Mouse (Mus musculus) layer of hippocampus, adult 8-10 months (tissue): ENCODE measurements around the gene H2-Ab1. TPM values are rescaled to one million over a fixed set of nuclear protein-coding genes. Genes with fewer than 3 reads are reported as not detected.

ENCODE experiments used
- DNase-seq, 2 experiments: peaks; one replicate each; pipeline ENCODE4 v3.0.0; 2022; ENCODE audit warnings: low spot score in 2 of 2
- total RNA-seq, 4 experiments: library from RNA; stranded (reverse); gene quantifications; 2 replicates each; pipeline ENCODE4 v1.2.4; 2022

H2-Ab1 gene
- total RNA-seq, 4 experiments from 2014 or later = 1.1 to 31.1 (median 11.6) TPM

DNA sequence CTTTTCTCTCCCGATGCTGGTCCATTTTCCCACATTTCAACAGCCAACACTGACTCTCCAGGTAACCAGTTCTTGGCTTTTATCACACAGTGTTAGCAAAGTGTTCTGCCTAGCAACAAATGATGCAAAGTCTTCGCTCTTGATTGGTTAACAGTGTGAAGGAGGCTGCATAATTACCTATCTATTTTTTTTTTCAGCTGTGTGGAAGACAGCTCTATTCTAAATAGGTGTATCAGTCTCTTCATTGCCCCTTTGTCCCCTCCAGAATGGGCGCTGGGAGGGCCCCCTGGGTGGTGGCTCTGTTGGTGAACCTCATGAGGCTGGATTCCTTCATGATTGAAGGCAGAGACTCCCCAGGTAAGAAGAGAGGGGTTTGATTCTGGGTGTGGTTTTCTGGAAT lies 18.8 kb upstream of the H2-Ab1 start, which contains the start of gene H2-Ob:
Gene H2-Ob (plus strand): TSS at position 198 of the 400 bp plus-strand sequence.
- DNase-seq = no peak

DNA sequence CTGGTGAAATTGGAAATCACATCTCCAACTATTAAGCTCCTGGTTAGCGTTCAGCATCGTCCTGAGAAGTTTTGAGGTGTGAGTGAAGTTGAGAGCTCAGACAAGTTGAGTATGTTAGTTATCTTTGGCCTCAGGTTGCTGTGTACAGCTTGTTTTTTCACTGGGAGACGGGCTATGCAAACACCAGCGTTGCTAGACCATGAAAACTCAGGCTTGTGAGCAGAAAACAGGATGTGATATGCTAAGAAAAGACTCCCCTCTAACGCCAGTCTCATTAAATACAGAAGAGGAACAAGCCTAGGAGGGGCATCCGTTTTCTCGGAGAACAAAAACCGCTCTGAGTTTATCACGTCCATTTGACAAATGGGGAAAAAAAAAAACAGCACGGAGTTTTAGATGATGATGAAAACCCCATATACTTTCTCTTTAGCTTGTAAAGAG lies 17.9 kb upstream of the H2-Ab1 start:
- no peak for DNase-seq

DNA sequence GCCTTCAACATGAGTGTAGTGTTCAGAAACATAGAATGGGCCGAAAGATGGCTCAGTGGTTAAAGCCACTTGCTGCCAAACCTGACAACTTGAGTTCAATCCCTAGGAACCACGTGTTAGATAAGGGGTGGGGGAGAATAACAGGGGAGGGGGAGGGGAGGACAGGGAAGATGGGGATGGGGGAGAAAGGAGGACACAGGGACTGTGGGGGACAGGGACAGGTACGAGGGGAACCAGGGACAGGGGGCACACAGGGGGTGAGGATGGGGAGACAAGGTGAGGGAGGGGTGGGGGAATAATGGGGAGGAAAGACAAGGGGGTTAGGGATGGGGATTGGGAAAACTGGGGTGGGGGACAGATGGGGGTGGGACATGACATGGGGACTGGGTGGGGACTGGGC lies 17.1 kb upstream of the H2-Ab1 start:
- DNase-seq = no peak

DNA sequence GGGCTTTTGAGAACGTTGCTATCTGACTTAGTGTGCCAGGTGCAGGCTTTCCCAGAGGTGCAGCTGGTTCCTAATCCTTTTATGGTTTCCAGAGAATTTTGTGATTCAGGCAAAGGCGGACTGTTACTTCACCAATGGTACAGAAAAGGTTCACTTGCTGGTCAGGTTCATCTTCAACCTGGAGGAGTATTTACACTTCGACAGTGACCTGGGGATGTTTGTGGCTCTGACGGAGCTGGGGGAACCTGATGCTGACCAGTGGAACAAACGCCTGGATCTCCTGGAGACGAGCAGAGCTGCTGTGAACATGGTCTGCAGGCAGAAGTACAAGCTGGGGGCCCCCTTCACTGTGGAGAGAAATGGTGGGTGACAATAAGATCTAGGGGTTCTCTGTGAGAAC lies 16.6 kb upstream of the H2-Ab1 start:
- no peak for DNase-seq

DNA sequence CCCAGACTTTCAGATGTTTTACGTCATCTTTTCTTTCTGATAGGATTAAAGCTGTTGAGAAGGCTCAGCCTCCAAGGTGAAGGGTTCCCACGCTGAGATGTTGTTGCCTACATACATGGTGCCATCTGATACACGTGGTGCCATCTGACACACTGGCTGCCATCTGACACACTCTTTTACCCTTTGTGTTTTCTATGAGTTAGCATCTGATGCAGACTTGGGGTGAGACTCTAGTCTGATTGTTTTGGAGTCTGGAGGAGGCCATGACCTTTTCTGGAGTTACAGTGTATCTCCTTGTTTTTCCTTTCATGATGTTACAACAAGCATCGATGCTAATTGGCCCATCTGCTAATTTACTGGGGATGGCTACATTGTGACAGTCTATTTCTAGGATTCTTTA lies 12.8 kb upstream of the H2-Ab1 start:
- peak in 1 of 2 experiments; percentile 17 for DNase-seq

DNA sequence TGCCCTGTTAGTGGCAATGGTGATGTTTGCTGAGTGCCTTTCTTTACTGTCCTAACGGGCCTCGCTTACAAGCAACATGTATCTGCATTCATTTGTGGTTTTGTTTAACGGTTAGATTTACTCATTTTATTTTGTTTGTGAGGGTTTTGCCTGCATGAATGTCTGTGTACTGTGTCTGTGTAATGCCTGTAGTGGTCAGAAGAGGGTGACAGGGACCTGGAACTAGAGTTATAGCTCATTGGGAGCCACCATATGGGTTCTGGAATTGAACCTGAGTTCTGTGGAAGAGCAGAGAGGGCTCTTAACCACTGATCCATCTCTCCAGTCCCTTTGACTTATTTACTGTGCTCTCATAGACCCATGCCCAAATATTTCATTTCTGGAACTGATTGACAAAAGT lies 10.4 kb upstream of the H2-Ab1 start:
- DNase-seq = no peak

DNA sequence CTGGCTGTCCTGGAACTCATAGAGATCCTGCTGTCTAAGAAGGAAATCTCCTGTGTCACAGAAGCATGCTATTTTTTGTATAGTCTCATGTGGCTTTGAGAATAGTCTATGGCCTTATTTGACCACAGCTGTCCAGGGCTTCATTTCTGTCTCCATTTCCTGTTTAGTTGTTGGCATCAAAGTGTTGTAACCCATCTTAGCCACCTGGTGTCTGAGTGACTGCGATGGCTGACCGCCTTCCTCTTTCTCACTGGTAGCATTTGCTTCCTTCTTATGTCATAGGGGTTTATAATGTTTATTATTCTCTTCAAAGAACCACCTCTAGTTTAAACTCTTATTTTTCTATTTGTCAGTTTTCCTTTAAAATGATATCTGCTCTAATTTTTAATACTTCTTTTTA lies 8.7 kb upstream of the H2-Ab1 start:
- no peak for DNase-seq

DNA sequence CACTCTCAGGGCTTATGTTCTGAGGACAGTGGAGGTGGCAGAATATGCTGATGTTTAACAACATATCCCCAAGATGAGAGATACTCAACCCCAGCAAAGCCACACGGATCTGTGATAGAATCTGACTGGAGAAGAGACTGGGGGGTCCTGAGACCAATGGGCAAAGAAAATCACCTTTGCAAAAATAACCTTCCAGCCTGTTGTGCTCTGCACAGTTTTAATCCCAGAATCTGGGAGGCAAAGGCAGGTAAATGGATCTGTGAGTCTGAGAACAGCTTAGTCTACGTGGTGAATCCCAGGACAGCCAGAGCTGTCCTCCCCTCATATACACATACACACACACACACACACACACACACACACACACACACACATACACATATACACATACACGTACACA lies 8.1 kb upstream of the H2-Ab1 start:
- DNase-seq = no peak

DNA sequence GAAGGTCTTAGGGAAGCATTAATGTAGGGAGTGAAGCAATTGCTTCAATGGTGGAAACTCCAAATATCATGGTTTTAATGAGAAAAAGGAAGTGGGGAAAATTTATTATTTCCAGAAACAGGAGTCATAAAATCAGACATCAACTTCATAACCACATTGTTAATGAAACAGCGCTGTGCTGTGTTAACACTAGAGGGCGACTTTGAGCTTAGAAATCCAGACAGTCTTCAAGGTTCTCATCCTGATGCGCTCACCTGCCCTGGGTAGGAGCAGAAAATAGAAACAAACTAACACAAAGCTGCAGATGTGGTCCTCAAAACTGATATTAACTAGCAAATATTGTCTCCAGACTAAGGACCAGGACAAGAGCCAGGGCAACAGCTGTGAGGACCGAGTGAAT lies 7.6 kb upstream of the H2-Ab1 start:
- peak; percentile 21 to 39 for DNase-seq

DNA sequence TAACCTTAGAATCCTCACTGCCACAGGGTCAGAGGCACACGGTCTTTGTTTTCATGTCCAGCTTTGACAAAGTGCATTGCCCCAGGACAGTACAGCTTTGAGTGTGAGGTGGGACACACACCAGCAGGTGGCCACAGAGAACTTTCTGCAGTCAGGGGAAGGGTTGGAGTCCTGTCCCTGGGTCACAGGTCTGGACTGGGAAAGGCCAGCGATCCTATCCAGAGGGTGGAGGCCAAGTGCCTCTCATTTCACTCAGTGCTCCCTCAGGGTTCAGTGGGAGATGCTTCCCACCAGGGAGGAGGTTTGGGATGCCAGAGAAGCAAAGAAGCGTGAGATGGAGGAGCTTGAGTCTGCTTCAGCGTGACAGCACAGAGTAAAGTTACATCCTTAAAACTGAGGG lies 5.8 kb upstream of the H2-Ab1 start:
- DNase-seq = no peak

DNA sequence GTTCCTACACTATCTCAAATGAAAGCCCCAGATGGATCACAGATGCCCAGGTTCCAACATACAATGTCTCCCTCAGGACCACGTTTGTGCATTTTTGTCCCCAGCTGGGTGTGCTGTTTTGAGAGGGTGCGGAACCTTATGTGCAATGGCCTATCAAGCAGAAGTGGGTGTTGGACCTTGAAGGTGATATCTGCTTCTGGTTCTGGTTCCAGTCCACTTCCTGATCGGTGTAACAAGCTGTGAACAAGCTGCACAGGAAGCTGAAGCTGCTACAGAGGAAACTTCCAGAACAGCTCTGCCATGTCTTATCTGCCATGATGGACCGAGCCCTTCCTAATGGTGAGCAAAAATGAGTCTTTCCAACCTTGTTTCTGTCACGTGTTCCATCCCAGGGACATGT lies 988 bp upstream of the H2-Ab1 start:
- DNase-seq = no peak

DNA sequence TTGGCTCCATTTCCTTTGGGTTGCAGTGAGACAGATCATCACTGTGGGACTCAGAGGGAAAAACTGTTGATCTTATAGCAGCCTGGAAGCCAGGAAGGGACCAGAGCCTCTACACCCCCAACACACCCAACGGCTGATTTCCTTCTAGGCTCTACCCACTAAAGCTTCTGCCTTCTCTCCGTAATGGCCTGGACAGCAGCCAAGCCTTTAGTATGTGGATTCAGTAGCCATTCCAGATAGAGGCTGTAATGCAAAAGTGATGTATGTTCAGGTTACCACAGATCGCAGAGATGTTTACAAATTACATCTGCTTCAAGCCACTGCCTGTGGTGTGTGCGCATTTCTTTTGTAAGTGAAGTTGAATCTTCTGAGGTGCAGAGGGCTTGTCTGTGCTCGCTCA lies 3.1 kb downstream of the H2-Ab1 start:
- DNase-seq = no peak

DNA sequence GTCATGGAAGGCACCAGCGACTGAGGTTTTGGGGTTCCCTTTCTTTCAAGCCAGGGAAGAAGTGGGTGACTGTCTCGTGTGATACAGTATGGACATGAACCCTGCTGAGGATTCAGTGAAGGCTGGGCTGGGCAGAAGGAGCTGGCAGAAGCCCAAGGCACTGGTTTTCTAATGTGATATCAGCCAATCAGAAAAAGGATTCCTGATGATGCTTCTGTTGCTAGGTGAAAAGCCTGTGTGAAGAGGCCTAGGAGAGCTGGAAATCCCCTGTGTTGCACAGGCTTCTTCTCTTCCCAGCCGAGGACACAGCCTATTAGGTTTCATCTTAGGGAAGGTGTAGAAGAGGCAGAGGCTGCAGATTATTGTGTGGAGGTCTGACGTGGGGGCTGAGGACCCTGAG lies 4.0 kb downstream of the H2-Ab1 start:
- DNase-seq = peak; percentile 58 to 72

DNA sequence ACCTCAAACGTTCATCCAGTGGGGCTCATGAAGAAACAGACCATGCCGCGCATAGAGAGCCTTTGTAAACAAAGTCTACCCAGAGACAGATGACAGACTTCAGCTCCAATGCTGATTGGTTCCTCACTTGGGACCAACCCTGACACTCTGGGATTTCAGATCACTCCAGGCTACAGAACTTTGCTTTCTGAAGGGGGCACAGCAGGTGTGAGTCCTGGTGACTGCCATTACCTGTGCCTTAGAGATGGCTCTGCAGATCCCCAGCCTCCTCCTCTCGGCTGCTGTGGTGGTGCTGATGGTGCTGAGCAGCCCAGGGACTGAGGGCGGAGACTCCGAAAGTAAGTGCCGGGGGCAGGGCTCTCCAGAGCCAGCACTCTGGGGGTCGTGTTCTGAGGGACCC lies 5.6 kb downstream of the H2-Ab1 start:
- peak; percentile 40 to 74 for DNase-seq

DNA sequence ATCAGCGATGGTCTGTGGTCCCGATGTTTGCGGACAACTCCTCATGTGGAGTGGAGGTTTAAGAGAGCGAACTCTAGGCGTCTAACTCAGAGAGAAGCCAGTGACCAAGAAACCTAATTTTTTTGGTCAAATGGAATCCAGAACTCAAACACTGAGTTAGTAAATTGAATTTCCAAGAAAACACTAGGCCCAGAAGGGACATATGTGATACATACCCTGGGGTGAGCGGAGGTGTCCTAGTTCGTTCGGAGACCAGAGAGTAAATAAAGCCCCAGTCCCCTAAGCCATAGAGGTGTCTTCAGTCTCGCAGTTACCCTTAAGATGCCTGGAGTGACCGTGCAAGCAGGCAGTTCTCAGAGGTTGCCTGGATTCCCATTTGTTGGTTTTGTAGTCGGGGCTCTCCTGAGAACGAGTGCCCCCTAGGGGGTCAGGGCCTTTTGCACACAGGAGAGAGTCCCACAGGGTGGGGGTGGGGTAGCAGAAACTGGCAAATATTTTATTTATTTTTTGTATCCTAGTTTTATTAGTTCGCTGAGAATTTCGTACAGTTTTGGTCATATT lies 6.4 kb downstream of the H2-Ab1 start:
- DNase-seq = no peak

DNA sequence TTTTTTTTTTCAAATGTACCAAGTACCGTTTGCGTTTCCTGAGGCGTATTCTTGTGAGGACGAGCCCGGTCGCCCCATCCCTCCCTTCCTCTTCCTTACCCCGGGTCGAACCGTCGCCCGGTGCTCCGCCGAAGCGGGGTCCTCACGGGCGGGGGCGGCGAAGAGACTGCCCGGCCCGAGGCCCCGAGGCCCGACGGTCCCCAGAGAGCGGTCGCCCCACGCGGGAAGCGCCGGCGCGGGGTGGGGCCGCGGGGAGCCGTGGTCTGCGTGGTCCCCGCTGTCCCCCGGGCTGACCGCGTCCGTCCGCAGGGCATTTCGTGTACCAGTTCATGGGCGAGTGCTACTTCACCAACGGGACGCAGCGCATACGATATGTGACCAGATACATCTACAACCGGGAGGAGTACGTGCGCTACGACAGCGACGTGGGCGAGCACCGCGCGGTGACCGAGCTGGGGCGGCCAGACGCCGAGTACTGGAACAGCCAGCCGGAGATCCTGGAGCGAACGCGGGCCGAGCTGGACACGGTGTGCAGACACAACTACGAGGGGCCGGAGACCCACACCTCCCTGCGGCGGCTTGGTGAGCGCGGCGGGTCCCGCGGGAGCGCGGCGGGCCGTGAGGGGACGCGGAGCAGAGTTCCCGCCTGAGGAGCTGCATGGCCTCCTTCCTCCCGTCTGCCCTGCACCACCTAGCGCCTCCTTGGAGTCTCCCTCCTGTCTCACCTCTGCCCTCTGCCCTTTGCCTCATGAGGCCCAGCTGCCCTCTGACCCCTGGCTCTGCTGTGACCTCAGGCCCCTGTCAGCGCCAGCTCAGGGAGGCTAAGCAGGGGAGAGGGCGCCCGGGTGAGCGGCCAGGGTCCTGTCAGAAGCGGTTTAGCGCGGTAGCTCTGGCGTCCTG lies 7.2 kb downstream of the H2-Ab1 start:
- no peak for DNase-seq

DNA sequence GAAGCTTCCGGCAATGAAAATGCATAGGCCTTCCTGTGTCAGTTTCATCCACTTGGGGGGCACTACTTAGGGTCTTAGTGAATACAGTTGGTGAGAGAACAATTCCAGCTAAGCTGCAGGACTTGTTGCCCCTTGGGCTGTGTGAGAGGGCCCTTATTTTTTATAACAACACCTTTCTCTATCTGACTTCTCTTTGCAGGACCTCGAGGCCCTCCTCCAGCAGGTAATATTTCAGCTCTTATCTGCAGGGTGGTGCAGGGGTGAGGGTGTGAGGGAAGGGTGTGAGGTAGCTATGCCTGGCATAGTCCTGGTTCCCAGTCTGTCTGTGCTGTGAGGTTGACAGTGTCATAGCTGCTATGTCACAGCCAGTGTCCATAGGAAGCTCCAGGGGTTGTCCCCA lies 10.8 kb downstream of the H2-Ab1 start:
- no peak for DNase-seq

DNA sequence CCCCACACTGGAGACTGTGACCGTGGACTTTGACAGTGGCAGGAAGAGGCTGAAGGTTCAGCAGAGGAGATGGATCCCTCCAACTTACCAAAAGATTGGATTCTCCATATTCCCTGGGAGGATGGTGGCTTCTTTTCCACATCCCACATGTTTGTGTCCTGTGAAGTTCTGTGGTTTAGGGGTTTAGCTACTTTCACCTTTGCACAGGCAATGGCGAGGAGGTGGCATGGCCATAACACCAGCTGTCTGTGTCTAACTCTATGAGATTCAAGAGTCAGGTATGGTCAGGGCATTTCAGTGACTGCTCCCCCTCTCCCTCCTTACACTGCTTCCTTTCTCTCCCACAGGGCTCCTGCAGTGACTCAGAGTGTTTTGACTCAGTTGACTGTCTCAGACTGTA lies 11.3 kb downstream of the H2-Ab1 start:
- no peak for DNase-seq

DNA sequence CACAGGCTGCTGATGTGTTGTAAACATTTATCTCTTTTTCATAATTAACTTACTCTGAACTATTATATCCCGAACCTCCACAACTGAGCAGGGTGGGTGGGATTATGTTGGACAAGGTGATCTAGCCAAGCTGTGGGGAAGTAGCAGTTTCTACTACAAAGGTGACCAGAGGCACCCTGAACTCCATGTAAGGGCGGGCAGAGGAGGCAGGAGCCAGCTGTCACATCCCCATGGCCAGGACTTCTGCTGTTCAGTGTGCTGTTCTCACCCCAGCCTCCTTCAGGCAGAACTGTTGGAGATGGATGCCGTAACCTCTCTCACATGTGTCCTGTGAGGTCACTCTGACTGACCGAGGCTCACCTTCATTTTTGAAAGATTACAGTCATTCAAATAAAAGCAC lies 12.3 kb downstream of the H2-Ab1 start:
- DNase-seq = no peak

DNA sequence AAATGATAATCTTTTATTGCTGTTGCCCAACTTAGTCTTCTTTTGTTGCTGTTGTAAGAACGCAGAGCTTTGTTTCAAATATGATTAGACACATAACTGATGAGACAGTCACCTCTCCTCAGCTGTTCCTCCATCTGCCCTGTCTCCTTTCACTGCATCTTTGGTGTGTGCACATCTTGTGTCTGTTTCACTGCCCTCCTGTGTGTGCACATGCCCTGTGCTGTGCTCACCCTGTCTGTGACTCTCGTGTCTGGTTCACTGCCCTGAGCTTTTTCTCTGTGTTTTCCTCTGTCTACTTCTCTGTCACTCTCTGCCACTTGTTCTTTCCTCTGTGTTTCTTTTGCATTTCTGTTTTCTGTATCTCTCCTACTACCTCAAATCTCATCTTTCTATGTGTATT lies 12.7 kb downstream of the H2-Ab1 start:
- no peak for DNase-seq

DNA sequence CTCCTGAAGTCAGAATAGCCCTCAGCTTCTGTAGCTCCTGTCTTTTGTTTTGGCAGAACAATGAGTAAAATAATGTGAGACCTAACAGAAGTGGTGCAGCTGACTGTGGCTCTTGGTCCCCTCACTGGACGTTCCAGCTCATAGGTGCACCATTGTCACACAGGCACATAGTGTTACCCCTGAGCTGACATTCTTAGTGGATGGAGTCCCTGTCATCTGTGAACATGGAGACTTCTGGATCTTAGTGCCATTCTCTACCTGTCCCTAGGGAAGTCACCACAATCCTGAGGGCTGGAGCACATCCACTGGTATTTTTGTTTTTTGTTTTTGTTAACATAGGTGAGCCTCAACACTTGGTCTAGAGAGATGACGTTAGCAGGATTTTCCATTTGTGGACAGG lies 13.5 kb downstream of the H2-Ab1 start:
- no peak for DNase-seq

DNA sequence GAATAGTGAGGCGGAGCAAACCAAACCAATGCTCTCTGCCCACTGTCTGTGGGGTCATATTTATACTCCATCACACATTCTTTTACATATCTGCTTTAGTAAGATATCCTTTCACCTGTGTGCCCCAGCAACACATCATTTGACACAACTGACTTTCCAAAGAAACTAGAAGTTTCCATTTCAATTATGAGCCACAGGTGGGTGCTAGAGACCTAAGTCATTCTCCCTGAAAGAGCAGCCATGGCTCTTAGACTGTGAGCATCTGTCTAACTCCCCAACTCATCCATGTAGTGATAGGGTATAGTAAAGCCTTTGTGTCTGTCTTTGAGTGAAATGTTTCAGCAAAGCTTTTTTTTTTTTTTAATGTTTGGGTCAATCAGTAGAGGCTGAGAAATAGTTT lies 14.6 kb downstream of the H2-Ab1 start:
- no peak for DNase-seq

DNA sequence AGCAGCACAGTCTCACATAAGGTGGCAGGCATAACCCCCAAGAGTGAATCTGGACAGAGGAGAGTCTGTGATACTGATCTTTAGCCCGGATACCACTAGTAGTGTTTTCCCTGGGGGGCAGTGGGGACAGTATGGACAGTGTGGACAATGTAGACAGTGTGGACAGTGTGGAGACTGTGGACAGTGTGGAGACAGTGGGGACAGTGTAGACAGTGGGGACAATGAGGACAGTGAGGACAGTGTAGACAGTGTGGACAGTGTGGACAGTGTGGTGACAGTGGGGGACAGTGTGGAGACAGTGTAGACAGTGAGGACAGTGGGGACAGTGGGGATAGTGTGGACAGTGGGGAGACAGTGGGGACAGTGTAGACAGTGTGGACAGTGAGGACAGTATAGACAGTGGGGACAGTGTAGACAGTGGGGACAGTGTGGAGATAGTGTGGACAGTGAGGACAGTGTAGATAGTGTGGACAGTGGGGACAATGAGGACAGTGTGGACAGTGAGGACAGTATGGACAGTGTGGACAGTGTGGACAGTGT lies 23.1 kb downstream of the H2-Ab1 start:
- DNase-seq = no peak
